Mouse (Mus musculus) lung, postnatal 36 days (tissue): ENCODE data around the gene Sgpp1.
"Not testable (repeated sequence)": the region's sequence is repeated elsewhere in the genome, so short reads cannot be mapped to it uniquely, and the experiment has no call there.

Experiments used
- DNase-seq: peaks from one replicate; pipeline ENCODE4 v3.0.0; 2022; ENCODE audit warnings: mixed read lengths

The Sgpp1 gene

DNA sequence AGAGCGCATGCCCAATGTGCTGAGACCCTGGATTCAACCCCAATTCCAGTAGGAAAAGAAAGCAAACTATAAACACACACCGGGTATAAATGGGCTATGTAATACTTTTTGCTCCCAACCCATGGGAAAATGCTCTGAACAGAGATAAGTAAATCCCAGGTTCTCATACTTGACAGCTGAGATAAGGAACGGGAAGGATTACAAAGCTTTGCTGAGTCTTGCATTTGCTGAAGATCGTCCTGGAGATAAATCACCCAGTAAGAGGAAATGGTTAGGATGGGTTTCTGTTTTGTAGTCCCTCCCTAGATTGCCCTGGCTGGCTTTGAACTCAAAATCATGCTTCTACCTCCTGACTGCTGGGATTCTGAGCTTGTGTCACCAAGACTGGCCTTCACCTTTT, 48.2 kb downstream of the Sgpp1 start:
- DNase-seq = no peak

DNA sequence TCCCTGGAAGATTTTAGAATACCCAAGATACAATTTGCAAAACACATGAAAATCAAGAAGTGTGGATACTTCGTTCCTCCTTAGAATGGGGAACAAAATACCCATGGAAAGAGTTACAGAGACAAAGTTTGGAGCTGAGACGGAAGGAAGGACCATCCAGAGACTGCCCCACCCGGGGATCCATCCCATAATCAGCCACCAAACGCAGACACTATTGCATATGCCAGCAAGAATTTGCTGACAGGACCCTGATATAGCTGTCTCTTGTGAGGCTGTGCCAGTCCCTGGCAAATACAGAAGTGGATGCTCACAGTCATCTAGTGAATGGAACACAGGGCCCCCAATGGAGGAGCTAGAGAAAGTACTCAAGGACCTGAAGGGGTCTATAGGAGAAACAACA, 51.5 kb downstream of the Sgpp1 start:
- DNase-seq = not testable (repeated sequence)

DNA sequence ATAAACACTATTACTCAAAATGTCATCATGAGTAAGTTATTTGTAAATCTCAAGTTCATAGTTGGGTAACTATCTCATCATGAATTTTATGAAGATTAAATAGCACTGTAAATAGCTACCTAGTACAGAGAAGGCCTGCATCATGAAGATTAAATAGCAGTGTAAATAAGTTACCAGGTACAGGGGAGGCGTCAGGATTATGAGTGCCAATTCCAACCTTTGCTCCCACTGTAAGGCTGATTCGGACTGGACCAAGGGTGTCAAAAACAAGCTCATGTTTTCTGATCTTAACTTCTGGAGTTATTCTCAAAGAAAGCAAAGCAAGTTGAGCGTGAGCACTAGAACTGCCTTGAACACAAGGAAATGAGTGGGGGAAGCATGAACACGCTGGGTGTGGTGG, 51.9 kb downstream of the Sgpp1 start:
- no peak for DNase-seq

DNA sequence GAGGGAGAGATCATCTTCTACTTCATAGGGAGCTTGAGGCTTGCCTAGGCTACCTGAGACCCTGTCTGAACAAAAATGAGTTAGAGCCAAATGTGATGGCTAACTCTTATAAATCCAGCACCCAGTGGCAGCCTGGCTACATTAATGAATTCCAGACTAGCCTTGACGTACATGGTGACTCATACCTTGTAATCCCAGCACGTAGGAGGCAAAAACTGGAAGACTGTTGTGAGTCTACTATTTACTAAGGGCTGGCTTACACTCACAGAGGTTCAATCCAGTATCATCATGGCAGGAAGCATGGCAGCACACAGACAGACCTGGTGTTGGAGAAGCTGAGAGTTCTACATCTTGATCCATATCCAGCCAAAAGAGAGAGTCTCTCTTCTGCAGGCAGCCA, 52.7 kb downstream of the Sgpp1 start:
- DNase-seq = no peak

DNA sequence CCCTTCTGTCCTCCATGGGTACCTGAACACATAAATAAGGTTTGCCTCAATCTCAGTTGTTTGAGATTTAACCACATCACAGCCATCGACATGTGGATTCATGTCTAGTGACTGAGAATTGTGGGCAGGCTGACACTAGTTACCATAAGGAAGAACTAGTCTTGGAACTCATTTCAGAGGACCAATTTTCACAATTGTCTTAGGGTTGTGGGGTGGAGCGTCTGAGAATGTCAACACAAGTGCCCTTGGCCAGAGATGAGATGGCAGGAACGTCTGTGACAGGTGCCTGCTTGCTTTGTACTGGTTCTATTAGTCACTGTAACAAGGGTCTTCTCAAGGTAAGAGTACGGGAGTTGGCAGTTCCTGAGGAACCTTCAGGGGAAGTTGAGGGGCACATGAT, 54.4 kb downstream of the Sgpp1 start:
- DNase-seq = no peak

DNA sequence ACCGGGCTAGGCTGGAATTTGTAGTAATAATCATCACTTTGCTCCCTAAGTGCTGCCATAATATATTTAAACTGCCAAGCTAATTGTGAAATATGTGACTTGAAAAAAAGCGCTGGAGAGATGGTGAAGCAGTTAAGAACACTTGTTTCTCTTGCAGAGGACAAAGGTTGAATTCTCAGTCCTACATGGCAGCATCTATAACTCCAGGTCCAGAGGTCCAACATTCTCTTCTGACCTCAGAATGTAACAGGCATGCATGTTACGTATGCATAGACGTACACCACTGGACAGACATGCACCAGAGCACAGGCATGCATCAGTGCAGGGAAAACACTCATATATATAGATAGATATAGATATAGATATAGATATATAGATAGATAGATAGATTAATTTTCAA, 57.1 kb downstream of the Sgpp1 start:
- DNase-seq = no peak

DNA sequence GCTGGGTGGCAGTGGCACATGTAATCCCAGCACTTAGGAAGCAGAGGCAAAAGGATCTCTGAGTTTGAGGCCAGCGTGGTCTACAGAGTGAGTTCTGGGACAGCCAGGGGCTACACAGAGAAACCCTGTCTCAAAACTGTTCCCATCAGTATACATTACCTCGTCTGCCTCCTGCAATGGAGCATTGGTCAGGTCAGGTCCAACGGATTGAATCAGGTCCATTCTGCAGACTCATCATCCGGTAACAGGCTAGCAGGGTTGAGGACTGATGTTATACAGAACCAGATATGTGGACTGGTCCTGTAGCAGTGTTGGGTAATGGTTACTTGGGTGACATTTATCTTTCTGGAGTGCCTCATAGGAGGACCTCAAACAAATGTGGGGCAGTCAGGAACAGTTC, 62.9 kb downstream of the Sgpp1 start:
- no peak for DNase-seq

DNA sequence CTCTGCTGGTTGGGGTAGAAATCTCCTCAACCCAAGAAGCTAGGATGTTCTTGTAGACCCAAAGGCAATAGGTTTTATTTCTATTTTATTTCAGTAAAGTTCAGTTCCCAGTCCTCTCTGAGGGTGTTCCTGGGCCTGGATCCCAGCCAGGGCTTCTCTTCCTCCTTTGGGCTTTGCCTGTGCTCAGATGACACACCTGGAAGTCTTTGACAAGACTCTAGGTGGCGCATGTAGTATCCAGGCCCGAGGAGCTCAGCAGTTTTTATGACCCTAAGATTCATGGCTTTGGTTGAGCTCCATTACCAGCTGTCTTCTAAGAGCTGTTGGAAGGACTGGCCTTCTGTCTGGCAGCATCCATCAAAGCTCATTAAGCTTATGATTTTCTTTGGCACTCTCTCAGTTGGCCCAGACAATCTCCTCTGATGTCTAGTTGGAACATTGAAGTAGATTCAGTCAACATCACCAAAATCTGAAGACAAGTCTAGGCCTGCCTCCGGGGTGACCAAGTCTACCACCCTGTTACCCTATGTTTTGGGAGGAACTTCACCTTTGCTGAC, 63.7 kb downstream of the Sgpp1 start:
- no peak for DNase-seq

DNA sequence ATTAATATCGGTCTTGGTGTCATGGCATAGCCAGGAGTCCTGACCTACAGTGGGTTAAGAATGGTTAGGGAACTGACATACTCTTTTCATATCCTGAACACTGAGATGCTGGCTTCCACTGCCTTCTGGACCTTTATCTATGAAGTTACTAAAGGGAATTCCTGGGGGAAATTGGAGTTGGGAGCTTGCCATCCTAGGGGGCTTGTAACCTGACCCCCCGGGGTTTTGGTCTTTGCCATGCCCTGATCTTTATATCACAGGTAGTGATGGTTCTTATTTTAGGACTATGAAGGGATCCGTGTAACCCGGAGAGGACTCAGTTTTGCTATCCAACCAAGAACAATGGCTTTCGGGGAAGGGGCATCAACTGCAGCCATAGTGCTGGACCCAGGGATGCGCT, 64.9 kb downstream of the Sgpp1 start:
- DNase-seq = no peak

DNA sequence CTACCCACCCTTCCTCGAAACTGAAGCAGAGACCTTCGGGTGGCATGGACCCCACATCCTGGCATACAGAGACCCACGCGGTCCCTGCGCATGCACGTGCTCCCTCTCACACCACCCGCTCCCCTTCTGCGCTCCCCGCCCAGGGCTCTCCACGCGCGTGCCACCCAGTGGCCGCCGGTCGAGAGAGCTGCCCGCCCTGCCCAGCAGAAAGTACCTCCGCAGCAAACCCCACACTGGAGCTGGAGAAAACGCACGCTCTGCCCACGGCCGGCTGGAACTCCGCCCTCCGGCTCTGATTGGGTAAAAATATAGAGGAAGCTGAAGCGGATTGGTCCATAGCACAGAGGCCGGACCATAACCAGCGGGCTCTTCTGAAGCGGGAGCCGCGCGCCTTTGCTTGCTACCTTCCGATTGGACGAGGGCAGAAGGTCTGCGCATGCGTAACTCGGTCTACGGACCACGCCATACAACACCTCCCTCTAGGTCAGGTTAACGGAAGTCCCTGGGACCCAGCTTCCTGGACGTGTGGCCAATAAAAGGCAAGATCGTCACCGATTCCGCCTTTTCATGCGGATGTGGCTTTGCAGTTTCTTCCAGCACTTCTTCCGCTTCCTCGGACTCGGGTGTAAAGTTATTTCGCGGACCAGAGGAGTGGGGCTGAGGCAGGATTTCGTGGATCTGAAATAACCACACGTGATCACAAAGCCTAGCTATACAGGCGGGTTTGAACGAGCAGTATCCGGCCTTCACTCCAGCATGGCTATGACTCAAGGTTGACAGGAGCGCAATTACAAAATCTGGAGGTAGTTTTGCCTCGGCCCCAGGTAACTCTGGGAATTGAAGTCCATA, 66.0 kb downstream of the Sgpp1 start, which contains the start of gene Wdr89:
Gene Wdr89 (minus strand): TSS at position 280 of the 849 bp plus-strand sequence.
- peak; percentile 100 for DNase-seq

DNA sequence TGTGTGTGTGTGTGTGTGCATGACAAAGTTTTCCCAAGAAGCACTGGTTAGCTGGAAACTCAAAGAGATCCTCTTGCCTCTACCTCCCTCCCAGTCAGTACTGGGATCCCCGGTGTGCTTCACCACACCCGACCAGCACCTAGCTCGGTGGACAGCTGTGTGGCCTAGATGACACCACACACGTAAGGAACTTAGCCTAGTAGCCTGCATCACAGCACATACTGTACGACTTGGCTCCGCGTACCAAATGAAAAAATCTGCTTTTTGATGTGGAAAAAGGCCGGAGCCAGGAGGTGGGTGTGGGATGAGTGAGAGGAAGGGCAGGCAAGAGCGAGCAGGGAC, 66.6 kb downstream of the Sgpp1 start:
- no peak for DNase-seq

DNA sequence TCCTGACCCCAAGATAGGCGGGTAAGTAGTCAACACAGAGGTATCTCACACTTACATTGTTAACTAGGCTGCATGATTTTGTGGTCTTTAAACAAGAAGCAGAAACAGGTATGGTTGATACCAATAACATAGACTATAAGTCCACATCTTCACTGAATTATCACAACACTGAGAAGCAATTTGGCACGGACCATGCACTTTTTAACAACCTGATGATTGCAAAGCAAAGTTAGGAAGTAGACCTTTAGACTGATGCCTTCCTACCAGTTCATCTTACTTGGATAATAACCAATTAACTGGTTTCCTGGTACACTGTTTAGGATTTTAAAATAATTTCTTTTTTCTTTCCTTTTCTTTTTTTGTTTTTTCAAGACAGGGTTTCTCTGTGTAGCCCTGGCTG, 67.3 kb downstream of the Sgpp1 start:
- DNase-seq = no peak

DNA sequence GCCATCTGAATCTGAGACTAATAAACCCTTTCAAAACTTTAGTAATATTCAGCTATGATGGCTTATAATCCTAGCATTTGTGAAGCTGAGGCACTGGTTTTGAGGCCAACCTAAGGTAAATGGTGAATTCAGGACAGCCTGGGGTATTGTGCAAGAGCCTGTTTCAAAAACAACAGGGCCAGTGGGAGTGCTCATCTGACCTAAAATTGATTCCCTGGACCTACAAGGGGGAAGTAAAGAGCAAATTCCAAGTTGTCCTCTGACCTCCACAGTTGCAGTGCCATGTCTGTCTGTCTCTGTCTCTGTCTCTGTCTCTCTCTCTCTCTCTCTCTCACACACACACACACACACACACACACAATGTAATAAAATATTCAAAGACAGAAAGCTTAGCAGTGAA, 68.6 kb downstream of the Sgpp1 start:
- no peak for DNase-seq

DNA sequence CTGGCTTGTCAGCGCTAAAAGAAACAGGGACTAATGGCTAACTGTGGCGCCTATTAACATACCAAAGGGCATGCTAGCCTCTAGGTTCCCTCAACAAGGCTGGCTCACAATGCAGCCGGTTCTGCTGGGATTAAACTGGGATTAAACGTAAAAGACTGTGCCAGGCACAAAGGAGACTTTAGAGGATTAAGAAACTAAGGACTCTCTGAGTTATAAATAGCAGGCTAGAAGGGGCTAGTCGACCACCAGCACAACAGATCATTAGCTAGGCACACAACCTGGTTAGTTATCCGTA, 71.1 kb downstream of the Sgpp1 start:
- DNase-seq = no peak
